ENCODE assay signal across 8 mouse cellular contexts in genomic region chr10:84447411-84447821, GRCm38 (mm10). TPM values are rescaled to one million over a fixed set of nuclear protein-coding genes. Genes with fewer than 3 reads are reported as not detected.
A peak's percentile ranks its signal among the peaks of the same experiment; 100 is the strongest.
DNase-seq lines count a peak whose midpoint lies in the region; ATAC-seq and TF ChIP-seq lines count a peak whose summit lies in the region.
"Had no signal": no experiment of that assay in that cellular context is flagged by ENCODE, and none has a peak within 500 bp of the region (broad histone marks: within the 10 kb centered on the region; RNA-seq: fewer than 3 reads in every experiment).

No protein-coding gene starts in this region.

- no peaks in the 10 kb centered on the region for H3K27me3 ChIP-seq in heart, embryonic 13.5 days (replicated peaks)
- no peaks in the 10 kb centered on the region for H3K27me3 ChIP-seq in limb, embryonic 13.5 days

- H3K27ac ChIP-seq in heart, embryonic 13.5 days (replicated peaks) = peak overlapping the region; percentile 81
- H3K27ac ChIP-seq in limb, embryonic 13.5 days = no peak overlapping the region

- no peak overlapping the region for H3K4me2 ChIP-seq in heart, embryonic 13.5 days
- H3K4me2 ChIP-seq in limb, embryonic 13.5 days (replicated peaks) = no peak overlapping the region

- intact Hi-C loops in left cerebral cortex, postnatal 36 days (cut with DNase I) = no loop called here

- H3K9me3 ChIP-seq in heart, embryonic 13.5 days = no peaks in the 10 kb centered on the region
- no peaks in the 10 kb centered on the region for H3K9me3 ChIP-seq in limb, embryonic 13.5 days

- whole genome bisulfite sequencing in heart, embryonic 13.5 days = 27% methylated on average over 8 of the region's 8 CpGs
- WGBS in limb, embryonic 13.5 days = 55% methylated on average over 8 of the region's 8 CpGs

- H3K9ac ChIP-seq in heart, embryonic 13.5 days = peak overlapping the region; percentile 42; the same call in 1 of the 2 replicates
- no peak overlapping the region for H3K9ac ChIP-seq in limb, embryonic 13.5 days

- ATAC-seq in heart, embryonic 13.5 days (ENCODE audit: extremely low read depth, insufficient number of reproducible peaks, low FRiP score, low TSS enrichment) = 0 out of 2 replicates have a peak, but pooled peaks have one; percentile 32
- ATAC-seq in limb, embryonic 13.5 days (ENCODE audit: low FRiP score, low read depth) = 0 out of 2 replicates have a peak, but pooled peaks have one; percentile 48

- DNase-seq in Muller cell, postnatal 12 days (ENCODE audit: inconsistent ontology term) = peak; percentile 97
- DNase-seq in brain, embryonic 14.5 days (ENCODE audit: low read depth) = peak; percentile 68
- no peak for DNase-seq in cerebellum, postnatal 4 days (ENCODE audit: low spot score in 2 of 2)
- no peak for DNase-seq in adrenal gland, postnatal 10 days
- DNase-seq in left cerebral cortex, postnatal 36 days (ENCODE audit: low spot score in 2 of 2) = no peak
- DNase-seq: adrenal gland, postnatal 25 days had no signal

- TF ChIP-seq CTCF in brain, embryonic 14.5 days (IDR thresholded peaks at IDR 0.05; ENCODE audit: borderline replicate concordance, extremely low read depth, insufficient read depth, insufficient read length) = no peak

- H3K4me3 ChIP-seq in heart, embryonic 13.5 days = no peak overlapping the region
- H3K4me3 ChIP-seq in limb, embryonic 13.5 days = no peak overlapping the region

- H3K36me3 ChIP-seq in heart, embryonic 13.5 days = no peaks in the 10 kb centered on the region
- H3K36me3 ChIP-seq in limb, embryonic 13.5 days = no peaks in the 10 kb centered on the region

- peaks cover 34% of the 10 kb centered on the region for H3K4me1 ChIP-seq in heart, embryonic 13.5 days
- H3K4me1 ChIP-seq in limb, embryonic 13.5 days = peaks cover 14% of the 10 kb centered on the region

- no peak for TF ChIP-seq POLR2A in brain, embryonic 14.5 days (IDR thresholded peaks at IDR 0.05; ENCODE audit: borderline replicate concordance, extremely low read depth, insufficient read depth, insufficient read length, poor library complexity, severe bottlenecking)

RNA-seq across cellular contexts. Expression of gene Nuak1, which starts 7.0 kb away (rescaled TPM):
- polyA plus RNA-seq in brain, embryonic 14.5 days (2012; rRNA removed) = 52.9 and 54.8 TPM in 2 replicates
- polyA plus RNA-seq in heart, embryonic 13.5 days (2015; fragmentation: Nextera tagmentation; extraction: Ambion mirVana) = 2.3 and 2.6 TPM in 2 replicates
- polyA plus RNA-seq in limb, embryonic 13.5 days (2015; fragmentation: Nextera tagmentation; extraction: Ambion mirVana) = 3.9 and 4.0 TPM in 2 replicates
- total RNA-seq in adrenal gland, postnatal 10 days (2021) = 10 to 100 TPM in 1 of 2 experiments, 1 to 10 TPM in 1; 8.8 to 10.9 TPM
- total RNA-seq in left cerebral cortex, postnatal 36 days (2021) = 10 to 100 TPM; 69.3 to 69.7 TPM

Comparison
In these comparisons a context has a peak if more than half of its experiments do, and no peak if none do; other contexts are left out.
1. DNase-seq: peak in Muller cell, postnatal 12 days (single experiment) and brain, embryonic 14.5 days (single experiment); none in cerebellum, postnatal 4 days (0 of 2), adrenal gland, postnatal 10 days (single experiment) and left cerebral cortex, postnatal 36 days (0 of 2).
2. RNA of gene Nuak1, which starts 7.0 kb away (polyA plus RNA-seq): 52.9 to 54.8 TPM in brain, embryonic 14.5 days; 3.9 to 4.0 TPM in limb, embryonic 13.5 days and 2.3 to 2.6 TPM in heart, embryonic 13.5 days; every median in the first group is over 10 times any median in the second.